Mouse (Mus musculus) T-helper 17 cell (primary cell): ENCODE results near the gene Cluh.

Experiments
- in situ Hi-C, 2 experiments: fragments of 300-600 bp; cut with MboI, MseI; formaldehyde crosslinking; loops; 1 replicate in 1 of 2; 2 replicates in 1 of 2; pipeline ENCODE4 v1.15.1; 2025; ENCODE audit warnings: high pct_unique_total_duplicates in 2 of 2

The Cluh gene

GRCm38 (mm10) chr11:74649095-74649646 lies at the start of gene Cluh:
TSS of gene Cluh (plus strand) at chr11:74649495.
- in situ Hi-C loops, result no loop called here

GRCm38 (mm10) chr11:74602286-74602685 lies 47.0 kb upstream of the Cluh start:
- in situ Hi-C loops, result no loop called here

- in situ Hi-C loops, result no loop called here
Measured at GRCm38 (mm10) chr11:74610068-74610467, 39.2 kb upstream of the Cluh start.

GRCm38 (mm10) chr11:74610545-74611176 lies 38.6 kb upstream of the Cluh start, which contains the start of gene Rap1gap2:
TSS of gene Rap1gap2 (minus strand) at chr11:74610915.
- in situ Hi-C loops, result no loop called here

- in situ Hi-C loops, result no loop called here
Measured at GRCm38 (mm10) chr11:74611437-74611836, 37.9 kb upstream of the Cluh start.

- in situ Hi-C loops, result no loop called here
Measured at GRCm38 (mm10) chr11:74613428-74613827, 35.9 kb upstream of the Cluh start.

GRCm38 (mm10) chr11:74615571-74615970 lies 33.7 kb upstream of the Cluh start:
- in situ Hi-C loops, result no loop called here

- in situ Hi-C loops, result no loop called here
Measured at GRCm38 (mm10) chr11:74619201-74619955, 29.9 kb upstream of the Cluh start, which contains the start of gene Ccdc92b. TSS of gene Ccdc92b (plus strand) at chr11:74619605.

GRCm38 (mm10) chr11:74619956-74620300 lies 29.4 kb upstream of the Cluh start:
- in situ Hi-C loops, result no loop called here

GRCm38 (mm10) chr11:74621974-74622669 lies 27.2 kb upstream of the Cluh start:
- in situ Hi-C loops, result no loop called here

- in situ Hi-C loops, result no loop called here
Measured at GRCm38 (mm10) chr11:74623693-74624092, 25.6 kb upstream of the Cluh start.

- in situ Hi-C loops, result no loop called here
Measured at GRCm38 (mm10) chr11:74625333-74625732, 24.0 kb upstream of the Cluh start.

- in situ Hi-C loops, result no loop called here
Measured at GRCm38 (mm10) chr11:74627481-74627880, 21.8 kb upstream of the Cluh start.

GRCm38 (mm10) chr11:74631880-74632789 lies 17.2 kb upstream of the Cluh start:
- in situ Hi-C loops, result no loop called here

GRCm38 (mm10) chr11:74634490-74635275 lies 14.6 kb upstream of the Cluh start:
- in situ Hi-C loops, result no loop called here

GRCm38 (mm10) chr11:74637486-74637885 lies 11.8 kb upstream of the Cluh start:
- in situ Hi-C loops, result no loop called here

- in situ Hi-C loops, result no loop called here
Measured at GRCm38 (mm10) chr11:74637971-74638790, 11.1 kb upstream of the Cluh start.

GRCm38 (mm10) chr11:74638791-74639411 lies 10.4 kb upstream of the Cluh start:
- in situ Hi-C loops, result no loop called here

GRCm38 (mm10) chr11:74639628-74640027 lies 9.7 kb upstream of the Cluh start:
- in situ Hi-C loops, result no loop called here
